Mouse (Mus musculus) thymus, adult 2 months (tissue): ENCODE measurements around the gene Slc39a11. TPM values are rescaled to one million over a fixed set of nuclear protein-coding genes. Genes with fewer than 3 reads are reported as not detected.
A peak's percentile ranks its signal among the peaks of the same experiment; 100 is the strongest.

Source experiments
- DNase-seq: peaks from one replicate; pipeline ENCODE4 v3.0.0; 2021
- H3K27ac ChIP-seq: fragments of 200-500 bp; 2 replicates; pipeline ENCODE4 v1.5.1; 2012; ENCODE audit warnings: low read length, control low read depth; ENCODE audit not compliant: control insufficient read depth, insufficient read depth
- H3K27me3 ChIP-seq: fragments of 200-500 bp; 2 replicates; pipeline ENCODE4 v1.6.1; 2012; ENCODE audit warnings: mild to moderate bottlenecking, low read length, moderate library complexity, mixed read lengths; ENCODE audit not compliant: control insufficient read depth, insufficient read depth
- H3K36me3 ChIP-seq: fragments of 200-500 bp; 2 replicates; pipeline ENCODE4 v1.6.1; 2012; ENCODE audit warnings: mild to moderate bottlenecking, low read length, moderate library complexity; ENCODE audit not compliant: control insufficient read depth, insufficient read depth
- H3K4me1 ChIP-seq: fragments of 200-500 bp; replicated peaks from 2 replicates; pipeline ENCODE4 v1.6.1; 2012; ENCODE audit warnings: low read length; ENCODE audit not compliant: control insufficient read depth, insufficient read depth
- H3K4me3 ChIP-seq: fragments of 200-500 bp; 2 replicates; pipeline ENCODE4 v1.5.1; 2012; ENCODE audit warnings: mild to moderate bottlenecking, low read length, control low read depth, moderate library complexity; ENCODE audit not compliant: control insufficient read depth, insufficient read depth
- CTCF ChIP-seq: fragments of 200-500 bp; IDR thresholded peaks from 2 replicates; pipeline ENCODE4 v1.5.1; 2012; ENCODE audit warnings: mild to moderate bottlenecking, control low read depth, low read length, moderate library complexity, borderline replicate concordance; ENCODE audit not compliant: control insufficient read depth, poor library complexity, insufficient read depth; ENCODE audit errors: extremely low read depth
- POLR2A ChIP-seq: fragments of 200-500 bp; IDR thresholded peaks from 2 replicates; pipeline ENCODE4 v1.6.1; 2012; ENCODE audit warnings: mild to moderate bottlenecking, low read length, control low read depth, moderate library complexity; ENCODE audit not compliant: control insufficient read depth, poor library complexity, insufficient read depth; ENCODE audit errors: extremely low read depth
- WGBS: fragments of 180-500 bp; shearing (Covaris S2); methylation state at CpG from one replicate; pipeline ENCODE4 v1.1.7; 2018; 5-methylcytosine and 5-hydroxymethylcytosine counted together
- polyA plus RNA-seq: library from polyadenylated mRNA; depleted of rRNA; stranded (reverse); fragments of >200 nt; gene quantifications from 2 replicates; pipeline ENCODE4 v1.2.3, GENCODE M21; 2012

The Slc39a11 gene
- polyA plus RNA-seq, 1 experiment, result 18.0 TPM

DNA sequence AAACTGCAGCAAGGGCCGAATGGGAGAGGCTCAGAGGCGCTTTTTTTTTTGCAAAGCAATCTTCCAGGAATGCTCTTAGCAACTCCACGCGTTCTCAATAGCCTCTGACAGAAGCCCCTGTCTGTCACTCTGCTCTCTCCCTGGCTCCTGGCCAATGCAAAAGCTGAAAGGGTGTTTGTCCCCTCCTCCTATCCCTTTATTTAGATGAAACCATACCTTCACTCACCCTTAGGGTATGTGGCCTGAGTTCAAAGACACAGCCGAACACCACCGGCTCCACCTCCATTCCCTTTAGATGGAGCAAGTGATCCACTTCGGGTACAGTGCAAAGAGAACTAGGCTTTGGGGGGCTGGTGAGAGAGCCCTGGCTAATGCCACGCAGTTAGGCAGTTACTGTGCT is 387.8 kb downstream of the Slc39a11 start:
- TF ChIP-seq CTCF, result no peak
- no peak for TF ChIP-seq POLR2A
- Histone ChIP-seq H3K27me3 (no peaks in the 10 kb centered on the region), H3K4me1 (peaks cover 10% of the 10 kb centered on the region), H3K27ac (no peak overlapping the region), H3K36me3 (no peaks in the 10 kb centered on the region), H3K4me3 (no peak overlapping the region)
- no peak for DNase-seq
- 91% methylated on average over 8 of the region's 8 CpGs for WGBS

DNA sequence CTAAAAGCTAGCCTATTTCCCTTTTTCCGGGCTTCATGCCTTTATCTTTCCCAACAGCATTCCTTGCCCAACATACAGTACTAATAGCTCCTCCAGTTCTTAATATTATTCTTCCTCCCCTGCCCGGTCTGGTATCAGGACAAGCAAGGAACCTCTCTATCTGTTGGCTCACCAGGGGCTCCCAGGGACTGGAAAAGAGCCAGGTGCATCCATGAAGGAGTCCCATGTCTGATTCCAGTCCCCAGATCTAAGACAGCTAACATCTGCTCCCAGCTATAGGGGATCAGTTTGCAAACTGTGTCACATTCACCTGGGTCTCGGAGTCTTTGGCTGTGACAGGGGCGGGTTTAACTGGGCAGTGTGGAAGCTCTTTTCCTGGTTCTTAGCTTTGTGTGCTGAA is 388.5 kb downstream of the Slc39a11 start:
- Histone ChIP-seq H3K27ac (no peak overlapping the region), H3K4me1 (0 out of 2 replicates have a peak, but pooled peaks cover 6% of the 10 kb centered on the region), H3K4me3 (no peak overlapping the region), H3K27me3 (no peaks in the 10 kb centered on the region), H3K36me3 (no peaks in the 10 kb centered on the region)
- TF ChIP-seq CTCF, result no peak
- TF ChIP-seq POLR2A, result no peak
- DNase-seq, result no peak
- WGBS, result 86% methylated on average over 4 of the region's 4 CpGs

DNA sequence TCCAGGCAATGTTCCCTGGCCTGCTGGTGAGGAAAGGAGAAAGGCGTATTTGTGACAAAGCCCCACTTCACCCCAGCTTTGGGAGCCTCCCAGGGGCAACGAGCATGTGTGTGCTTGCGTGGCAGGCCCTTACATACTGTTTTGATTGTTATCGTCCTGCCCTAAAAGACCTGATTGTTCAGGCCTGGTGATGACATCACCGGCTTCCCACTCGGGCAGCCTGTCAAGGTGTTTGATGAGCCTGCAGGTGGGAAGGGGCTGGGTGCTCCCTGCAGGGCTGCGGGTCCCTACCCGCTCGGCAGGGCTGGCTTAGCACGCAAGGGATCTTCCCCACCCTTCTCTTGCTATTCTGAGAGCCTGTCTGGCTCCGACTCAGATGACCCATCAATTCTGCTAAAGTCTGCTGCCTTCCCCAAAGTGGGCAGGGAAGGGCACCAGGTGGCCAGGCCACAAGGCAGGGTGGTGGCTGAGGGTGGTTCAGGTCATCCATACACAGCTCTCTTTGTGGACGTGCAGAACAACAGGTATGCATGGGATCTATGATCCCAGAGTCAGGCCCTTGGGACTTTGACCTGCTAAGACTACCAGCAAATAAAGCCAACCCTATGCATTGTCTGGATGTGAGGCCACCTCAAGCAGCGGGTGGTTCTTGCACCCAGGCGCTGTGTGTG is 390.0 kb downstream of the Slc39a11 start:
- TF ChIP-seq POLR2A (no peak), CTCF (no peak)
- H3K27ac ChIP-seq, result no peak overlapping the region
- 0 out of 2 replicates have a peak, but pooled peaks cover 6% of the 10 kb centered on the region for H3K4me1 ChIP-seq
- 93% methylated on average over 14 of the region's 14 CpGs for WGBS
- H3K27me3 ChIP-seq, result no peaks in the 10 kb centered on the region
- no peaks in the 10 kb centered on the region for H3K36me3 ChIP-seq
- H3K4me3 ChIP-seq, result no peak overlapping the region
- no peak for DNase-seq

DNA sequence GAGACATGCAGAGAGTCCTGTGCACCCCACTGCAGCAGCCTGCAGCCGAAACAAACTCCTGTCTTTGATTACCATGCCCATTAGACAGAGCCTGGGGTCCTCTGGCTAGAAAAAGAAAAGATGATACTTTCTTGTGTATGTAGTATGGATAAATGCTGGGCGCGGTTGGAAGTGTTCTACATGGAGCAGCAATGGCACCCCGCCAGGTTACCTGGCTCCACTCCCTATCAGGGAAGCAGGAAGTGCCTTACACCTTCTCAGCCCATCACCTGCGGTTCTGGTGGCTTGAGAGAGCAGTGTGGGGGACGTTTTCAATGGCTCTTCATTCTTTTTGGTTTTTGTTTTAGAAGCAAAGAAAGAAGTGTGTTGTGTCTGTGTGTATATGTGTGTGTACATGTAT is 391.9 kb downstream of the Slc39a11 start:
- WGBS, result 91% methylated on average over 6 of the region's 6 CpGs
- DNase-seq, result no peak
- Histone ChIP-seq H3K27ac (no peak overlapping the region), H3K4me1 (0 out of 2 replicates have a peak, but pooled peaks cover 6% of the 10 kb centered on the region), H3K36me3 (no peaks in the 10 kb centered on the region), H3K27me3 (no peaks in the 10 kb centered on the region), H3K4me3 (no peak overlapping the region)
- TF ChIP-seq CTCF (no peak), POLR2A (no peak)

DNA sequence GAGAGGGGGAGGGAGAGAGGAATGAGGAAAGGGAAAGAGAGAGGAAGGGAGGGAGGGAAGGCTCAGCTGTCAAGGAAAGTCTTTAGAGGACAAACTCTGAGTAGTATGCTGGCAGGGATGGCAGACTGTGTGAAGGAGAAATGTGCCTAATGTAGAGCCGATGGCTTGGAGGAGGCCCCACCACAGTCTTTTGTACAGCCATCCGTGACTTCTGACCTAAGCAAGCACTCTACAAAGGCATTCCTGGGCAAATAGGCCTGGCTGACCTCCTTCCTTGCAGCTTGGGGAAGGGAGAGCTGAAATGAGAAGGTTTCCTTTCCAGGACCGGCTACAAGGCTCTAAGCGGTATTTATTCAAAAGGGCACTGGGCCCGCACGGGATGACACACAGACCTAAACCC is 395.2 kb downstream of the Slc39a11 start:
- peaks cover 8% of the 10 kb centered on the region for H3K4me1 ChIP-seq
- WGBS, result 95% methylated on average over 6 of the region's 6 CpGs
- TF ChIP-seq CTCF (no peak), POLR2A (no peak)
- H3K27ac ChIP-seq, result no peak overlapping the region
- no peaks in the 10 kb centered on the region for H3K36me3 ChIP-seq
- no peak overlapping the region for H3K4me3 ChIP-seq
- DNase-seq, result no peak
- H3K27me3 ChIP-seq, result no peaks in the 10 kb centered on the region

DNA sequence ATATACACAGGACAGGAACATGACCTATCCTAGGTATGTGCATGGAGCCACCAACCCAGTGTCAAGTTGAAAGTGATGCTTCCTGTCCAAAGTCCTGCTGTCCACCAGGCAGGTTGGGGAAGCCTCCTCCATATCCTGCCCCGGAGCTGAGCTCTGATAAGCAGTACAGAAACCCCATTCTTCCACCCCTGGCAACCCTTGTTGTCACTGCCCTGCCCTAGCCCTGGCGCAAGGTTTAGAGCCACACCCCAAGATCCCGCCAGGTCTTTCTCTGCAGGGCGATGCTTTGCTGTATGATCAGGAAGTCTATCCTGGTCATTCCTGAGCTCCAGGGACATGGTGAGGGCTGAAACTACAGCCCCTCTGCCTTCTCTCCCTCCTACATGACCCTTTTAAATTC is 396.7 kb downstream of the Slc39a11 start:
- no peak for DNase-seq
- TF ChIP-seq CTCF (no peak), POLR2A (no peak)
- Histone ChIP-seq H3K27me3 (no peaks in the 10 kb centered on the region), H3K27ac (no peak overlapping the region), H3K36me3 (no peaks in the 10 kb centered on the region), H3K4me1 (peaks cover 8% of the 10 kb centered on the region), H3K4me3 (no peak overlapping the region)
- WGBS, result 95% methylated on average over 4 of the region's 4 CpGs

DNA sequence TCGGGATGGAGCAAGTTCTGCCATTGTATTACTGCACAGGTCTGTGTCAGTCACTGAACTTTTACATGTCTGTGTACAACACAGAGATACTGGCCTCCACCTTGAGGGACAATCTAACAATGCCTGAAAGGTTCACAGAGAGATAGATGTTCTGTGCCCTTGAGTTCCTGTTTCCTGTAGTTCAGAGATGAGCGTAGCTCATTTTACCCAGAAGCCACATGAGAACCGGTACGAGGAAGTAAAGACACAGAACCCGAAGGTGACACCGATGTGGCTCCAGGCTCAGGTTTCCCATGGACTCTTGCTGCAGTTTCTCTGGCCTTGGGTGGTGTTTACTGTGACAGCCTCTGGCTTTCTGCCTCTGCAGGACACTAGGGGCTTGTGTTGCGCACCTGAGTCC is 398.7 kb downstream of the Slc39a11 start:
- H3K27me3 ChIP-seq, result no peaks in the 10 kb centered on the region
- H3K4me3 ChIP-seq, result no peak overlapping the region
- peaks cover 8% of the 10 kb centered on the region for H3K4me1 ChIP-seq
- peak overlapping the region; percentile 37; the same call in 1 of the 2 replicates for H3K27ac ChIP-seq
- no peaks in the 10 kb centered on the region for H3K36me3 ChIP-seq
- 36% methylated on average over 7 of the region's 7 CpGs for WGBS
- DNase-seq, result no peak
- TF ChIP-seq CTCF (no peak), POLR2A (no peak)
